Mouse (Mus musculus) layer of hippocampus, adult 2 months (tissue): ENCODE data around the gene Cd40. TPM values are rescaled to one million over a fixed set of nuclear protein-coding genes. Genes with fewer than 3 reads are reported as not detected.
A peak's percentile ranks its signal among the peaks of the same experiment; 100 is the strongest.

ENCODE experiments used
- DNase-seq, 2 experiments: peaks; one replicate each; pipeline ENCODE4 v3.0.0; 2022; ENCODE audit warnings: low spot score in 2 of 2
- H3K27ac ChIP-seq: fragments of 200-600 bp; 2 replicates; pipeline ENCODE4 v1.8.1; 2022
- H3K4me3 ChIP-seq: fragments of 200-600 bp; 2 replicates; pipeline ENCODE4 v1.8.1; 2022; ENCODE audit warnings: mild to moderate bottlenecking
- CTCF ChIP-seq: fragments of 200-600 bp; conservative IDR thresholded peaks from 2 replicates; pipeline ENCODE4 v1.8.1; 2022; ENCODE audit warnings: antibody characterized with exemption, mild to moderate bottlenecking, moderate library complexity
- long read RNA-seq, 2 experiments: library from polyadenylated mRNA; stranded (forward); transcript quantifications; one replicate each; pipeline ENCODE4 v2.0.0; 2021; ENCODE audit warnings: borderline mapping rate in 2 of 2
- total RNA-seq, 2 experiments: library from RNA; stranded (reverse); gene quantifications; 2 replicates each; pipeline ENCODE4 v1.2.3; 2021

The Cd40 gene
- under 1 TPM; 0.33 to 0.91 TPM for total RNA-seq
- long read RNA-seq, experiment 1 = 0 reads
- long read RNA-seq, experiment 2 = 0 reads

DNA sequence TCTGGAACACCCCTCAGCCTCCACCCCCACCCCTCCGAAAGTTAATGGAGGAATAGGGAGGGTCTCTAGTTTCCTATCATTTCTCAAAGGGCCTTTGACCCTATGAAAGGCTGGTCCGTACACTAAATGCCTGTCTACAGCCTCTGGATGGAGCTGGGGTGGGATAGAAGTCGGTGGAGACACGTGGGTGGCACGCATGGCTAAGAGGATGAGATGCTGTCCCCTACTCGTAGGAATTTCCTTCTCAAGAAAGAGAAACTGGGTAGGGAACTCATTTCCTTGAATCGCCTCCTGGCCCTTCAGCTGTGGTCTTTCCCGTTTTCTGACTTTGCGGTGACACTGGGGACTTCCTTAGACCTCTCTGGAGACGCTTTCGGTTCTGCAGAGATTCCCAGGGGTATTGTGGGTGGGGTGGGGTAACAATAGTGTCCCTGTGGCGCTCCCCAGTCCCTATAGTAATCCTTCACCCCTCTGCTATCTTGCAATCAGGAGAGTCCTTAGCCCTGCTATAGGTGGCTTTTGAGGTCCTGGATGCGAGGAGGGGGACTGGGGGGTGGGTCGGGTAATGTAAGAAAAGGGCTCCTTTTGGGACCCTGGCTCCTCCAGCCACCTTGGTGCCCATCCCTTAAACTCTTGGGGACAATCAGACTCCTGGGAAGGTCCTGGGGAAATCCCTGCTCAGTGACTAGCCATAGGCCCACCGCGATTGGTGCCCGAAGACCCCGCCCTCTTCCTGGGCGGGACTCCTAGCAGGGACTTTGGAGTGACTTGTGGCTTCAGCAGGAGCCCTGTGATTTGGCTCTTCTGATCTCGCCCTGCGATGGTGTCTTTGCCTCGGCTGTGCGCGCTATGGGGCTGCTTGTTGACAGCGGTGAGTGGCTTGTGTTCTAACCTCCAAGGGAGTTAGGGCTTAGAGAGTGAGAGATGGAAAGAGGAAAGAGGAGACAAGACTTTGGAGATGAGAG lies at the start of gene Cd40:
TSS of gene Cd40 (plus strand) at position 740 of the 965 bp plus-strand sequence.
- DNase-seq = no peak
- Histone ChIP-seq H3K27ac (no peak within 1 kb of the TSS), H3K4me3 (peak within 1 kb of the TSS; percentile 40)
- no peak for TF ChIP-seq CTCF

DNA sequence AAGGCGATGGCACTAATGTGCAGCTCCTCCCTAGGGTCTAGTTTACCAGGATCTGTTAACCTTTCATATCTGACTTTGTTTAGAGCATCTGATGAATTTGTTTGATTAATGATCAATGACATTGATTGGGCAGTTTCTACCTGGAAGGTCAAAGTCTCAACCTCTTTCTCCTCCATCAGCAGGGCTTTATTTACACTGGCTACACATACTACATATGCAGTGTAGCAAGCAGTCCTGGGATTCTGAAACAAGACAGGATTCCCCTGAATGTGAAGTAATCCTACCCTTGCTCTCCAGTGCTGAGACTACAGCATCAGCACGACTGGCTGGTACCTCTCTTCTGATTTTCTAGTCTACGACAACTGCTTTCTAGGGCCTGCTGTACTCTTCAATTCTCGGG lies 48.6 kb upstream of the Cd40 start:
- DNase-seq = no peak
- Histone ChIP-seq H3K27ac (no peak overlapping the region), H3K4me3 (no peak overlapping the region)
- TF ChIP-seq CTCF = no peak

DNA sequence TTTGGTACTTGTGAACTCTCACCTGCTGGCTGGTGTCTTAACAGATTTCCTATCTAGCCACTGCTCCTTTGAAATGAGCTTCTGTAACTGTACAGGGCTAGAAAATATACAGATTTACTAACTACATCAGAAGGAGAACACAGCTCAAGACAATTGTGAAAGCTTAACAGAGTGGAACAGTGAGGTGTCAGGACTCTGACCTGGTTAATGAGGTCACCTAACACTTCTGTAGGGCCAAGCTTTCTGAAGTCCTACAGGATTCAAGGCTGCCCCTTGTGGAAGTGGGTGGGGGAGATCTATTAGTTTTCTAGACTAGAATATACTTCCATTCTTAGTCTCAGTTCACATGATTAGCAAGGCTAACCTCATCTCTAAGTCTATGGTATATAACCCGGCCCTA lies 47.4 kb upstream of the Cd40 start:
- H3K4me3 ChIP-seq = no peak overlapping the region
- DNase-seq = no peak
- TF ChIP-seq CTCF = no peak
- H3K27ac ChIP-seq = no peak overlapping the region

DNA sequence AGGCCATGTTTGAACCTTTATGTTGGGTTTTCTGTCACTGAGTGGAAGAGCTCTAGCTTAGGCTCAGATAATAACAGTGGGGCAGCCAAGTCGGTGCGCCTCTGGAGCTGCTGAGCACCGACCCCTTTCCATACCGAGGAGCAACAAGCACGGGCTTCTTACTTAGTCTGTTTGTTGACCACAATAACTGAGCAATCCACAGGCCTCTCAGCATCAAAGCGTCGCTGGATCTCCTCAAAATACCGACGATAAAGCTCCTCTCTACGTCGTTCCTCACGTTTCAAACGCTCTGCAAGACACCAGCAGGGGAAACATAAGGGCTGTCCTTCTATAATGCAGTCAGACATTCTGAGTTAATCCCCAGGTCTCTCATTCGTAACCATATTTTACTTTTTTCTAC lies 46.3 kb upstream of the Cd40 start:
- H3K4me3 ChIP-seq = no peak overlapping the region
- DNase-seq = no peak
- no peak overlapping the region for H3K27ac ChIP-seq
- no peak for TF ChIP-seq CTCF

DNA sequence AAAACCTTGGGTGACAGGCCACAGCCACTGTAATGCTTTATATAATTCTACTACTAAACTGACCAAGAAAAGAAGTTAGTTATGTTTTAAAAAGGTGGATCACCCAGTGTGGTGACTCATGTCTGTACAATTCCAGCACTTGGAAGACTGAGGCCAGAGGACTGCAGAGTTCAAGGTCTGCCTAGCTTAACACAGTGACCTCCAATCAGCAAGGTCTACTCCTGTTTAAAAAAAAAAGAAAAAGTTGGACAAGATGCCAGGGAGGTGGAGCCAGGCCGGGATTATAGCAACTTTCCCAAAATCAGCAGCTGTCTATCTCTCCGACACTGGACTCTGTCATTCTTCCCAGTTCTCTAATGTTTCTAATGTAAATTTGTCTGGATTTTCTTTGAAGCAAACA lies 45.8 kb upstream of the Cd40 start:
- H3K27ac ChIP-seq = no peak overlapping the region
- no peak for DNase-seq
- no peak for TF ChIP-seq CTCF
- no peak overlapping the region for H3K4me3 ChIP-seq

DNA sequence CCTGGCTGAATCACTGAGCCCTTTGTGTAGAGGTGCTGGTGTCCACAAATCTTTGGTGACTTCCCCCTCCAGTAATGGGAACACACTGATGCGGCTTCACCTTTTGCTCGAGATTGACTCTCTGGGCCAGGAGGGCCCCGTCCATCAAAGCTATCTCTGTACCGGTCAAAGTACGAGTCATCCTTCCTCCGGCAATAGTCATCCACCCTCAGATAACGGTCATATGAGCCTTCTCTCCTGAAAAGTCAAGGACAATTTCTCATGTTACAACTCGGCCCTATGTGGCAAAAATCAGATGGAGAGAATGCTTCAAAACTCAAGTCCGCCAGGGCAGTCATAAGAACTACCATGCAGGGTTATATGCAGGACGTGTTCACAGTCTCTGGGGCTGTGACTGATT lies 45.1 kb upstream of the Cd40 start:
- TF ChIP-seq CTCF = no peak
- Histone ChIP-seq H3K4me3 (no peak overlapping the region), H3K27ac (no peak overlapping the region)
- no peak for DNase-seq

DNA sequence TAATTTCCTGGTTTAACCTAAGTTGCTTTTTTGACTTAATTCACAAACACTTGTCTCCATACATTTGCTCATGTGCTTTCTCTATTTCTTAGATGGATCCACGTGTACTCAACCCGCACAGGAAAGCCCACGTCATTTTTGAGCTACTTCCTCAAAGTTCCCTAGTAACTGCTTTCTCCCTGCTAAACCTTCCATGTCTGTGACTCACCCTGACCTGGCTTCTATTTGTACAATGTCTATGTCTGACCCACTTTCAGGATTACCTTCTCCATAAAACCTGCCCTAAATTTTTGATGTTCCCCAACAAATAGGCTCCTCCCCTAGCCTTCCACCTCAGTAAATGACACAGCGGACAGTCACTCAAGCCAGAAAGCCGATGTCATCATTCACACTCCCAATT lies 40.5 kb upstream of the Cd40 start:
- no peak overlapping the region for H3K4me3 ChIP-seq
- H3K27ac ChIP-seq = no peak overlapping the region
- TF ChIP-seq CTCF = no peak
- no peak for DNase-seq

DNA sequence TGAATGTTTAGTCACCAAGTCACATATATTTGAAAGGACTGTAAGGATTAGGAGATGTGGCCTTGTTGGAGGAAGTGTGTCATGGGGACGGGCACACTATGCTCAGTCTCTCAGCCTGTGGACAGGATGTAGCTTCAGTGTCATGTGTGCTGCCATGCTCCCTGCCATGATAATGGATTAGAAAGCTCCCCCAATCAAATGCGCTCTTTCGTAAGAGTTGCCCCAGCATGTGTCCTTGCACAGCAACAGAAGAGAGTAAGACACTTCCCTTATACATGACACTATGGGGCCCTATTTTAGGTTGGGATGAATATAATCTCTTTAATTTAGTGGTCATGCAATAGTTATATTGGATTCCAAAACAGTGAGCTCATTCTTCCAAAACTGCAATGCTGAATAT lies 34.9 kb upstream of the Cd40 start:
- H3K4me3 ChIP-seq = no peak overlapping the region
- no peak for TF ChIP-seq CTCF
- DNase-seq = no peak
- H3K27ac ChIP-seq = no peak overlapping the region

DNA sequence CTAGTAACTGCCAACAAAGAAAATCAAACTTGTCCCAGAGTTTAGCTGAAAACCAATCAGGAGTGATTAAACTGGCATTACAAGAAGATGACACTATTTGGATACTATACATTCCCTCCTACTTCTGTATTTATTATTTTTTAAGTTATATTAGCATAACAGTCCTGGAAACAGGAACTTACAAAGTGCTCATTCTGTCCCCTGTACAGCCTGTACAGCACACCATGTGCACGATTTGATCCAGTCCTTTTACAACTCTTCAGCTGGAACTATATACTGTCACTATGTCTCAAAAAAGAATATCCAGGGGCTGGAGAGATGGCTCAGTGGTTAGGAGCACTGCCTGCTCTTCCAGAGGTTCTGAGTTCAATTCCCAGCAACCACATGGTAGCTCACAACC lies 28.3 kb upstream of the Cd40 start:
- no peak for DNase-seq
- TF ChIP-seq CTCF = no peak
- Histone ChIP-seq H3K27ac (no peak overlapping the region), H3K4me3 (no peak overlapping the region)

DNA sequence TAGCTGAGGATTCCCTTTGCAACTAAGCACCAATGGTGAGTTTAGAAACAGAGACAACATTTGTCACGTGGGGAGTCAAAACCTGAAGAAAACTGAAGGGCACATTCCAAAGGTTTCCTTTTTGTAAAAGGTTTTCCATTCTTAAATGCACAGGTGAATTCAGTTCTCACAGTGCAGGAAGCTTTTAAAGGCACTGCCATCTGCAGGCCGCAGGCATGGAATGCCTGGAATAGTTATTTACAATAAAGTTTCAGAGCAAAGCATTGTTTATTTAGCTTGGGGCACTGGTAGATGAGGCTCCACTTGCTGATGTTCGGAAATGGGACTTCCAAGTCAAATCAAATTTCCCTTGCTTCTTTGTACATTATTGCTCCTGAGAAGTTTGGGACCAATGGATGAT lies 22.9 kb upstream of the Cd40 start:
- DNase-seq = no peak
- peak overlapping the region; percentile 13; the same call in 1 of the 2 replicates for H3K4me3 ChIP-seq
- peak; percentile 71 for TF ChIP-seq CTCF
- no peak overlapping the region for H3K27ac ChIP-seq

DNA sequence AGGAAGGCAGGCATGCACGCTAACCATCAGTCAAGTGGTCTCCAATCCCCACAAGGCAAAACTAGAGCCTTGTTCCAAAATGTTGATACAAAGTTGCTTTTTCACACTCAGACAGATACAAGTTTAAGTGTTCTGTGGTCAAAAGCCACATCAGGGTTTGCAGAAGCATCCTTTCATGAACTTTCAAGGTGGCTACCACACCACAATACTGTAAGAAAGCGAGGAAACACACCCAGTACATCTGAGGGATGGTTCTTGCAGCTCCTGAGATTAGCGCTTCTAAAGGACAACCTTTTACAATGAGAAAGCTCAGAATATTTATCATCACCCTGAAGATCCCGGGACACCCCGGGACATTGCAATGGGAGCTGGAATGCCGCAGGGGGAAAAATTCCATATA lies 22.1 kb upstream of the Cd40 start:
- peak overlapping the region; percentile 95; the same call in 1 of the 2 replicates for H3K27ac ChIP-seq
- peak overlapping the region; percentile 71 for H3K4me3 ChIP-seq
- TF ChIP-seq CTCF = no peak
- DNase-seq = no peak

DNA sequence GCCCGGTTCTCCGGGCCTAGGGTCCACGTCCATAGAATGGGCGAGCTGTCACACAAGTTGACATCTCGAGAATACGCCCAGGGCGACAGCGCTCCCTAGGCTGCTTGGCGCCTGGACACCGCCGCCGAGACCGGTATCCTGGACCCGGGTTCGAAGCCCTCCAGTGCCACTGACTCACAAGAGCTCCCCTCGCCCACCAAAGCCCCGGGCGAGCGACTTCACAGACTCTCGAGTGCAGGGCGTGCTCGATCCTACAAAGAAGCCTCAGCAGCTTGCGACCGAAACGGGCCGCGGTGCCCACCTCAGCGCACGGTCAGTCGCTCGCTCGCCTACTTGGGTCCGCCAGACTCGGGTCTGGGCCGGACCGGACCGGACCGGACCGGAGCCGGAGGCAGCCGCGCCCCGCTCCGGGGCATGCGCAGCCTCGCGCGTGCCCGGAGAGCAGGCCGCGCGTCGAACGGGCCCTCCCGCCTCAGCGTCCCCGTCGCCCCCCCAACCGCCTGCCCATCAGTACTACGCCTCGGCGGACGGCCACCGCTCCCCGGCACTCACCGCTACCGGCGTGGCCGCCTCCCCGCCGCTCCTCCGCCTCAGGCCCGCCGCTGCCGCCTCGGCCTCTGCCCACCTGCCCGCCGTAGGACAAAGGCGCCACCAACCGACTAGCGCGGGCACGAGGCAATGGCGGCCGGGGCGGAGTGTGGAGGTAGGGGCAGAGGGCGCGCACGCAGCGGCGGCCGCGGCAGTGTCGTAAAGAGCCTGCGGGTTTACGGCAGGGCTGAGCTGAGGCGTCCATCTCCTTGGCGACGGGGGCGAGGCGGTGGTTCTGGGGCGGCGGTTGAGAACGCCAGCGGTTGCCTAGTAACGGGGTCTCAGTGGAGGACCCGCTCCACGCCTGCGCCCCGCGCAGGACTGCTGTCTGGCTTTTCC lies 21.0 kb upstream of the Cd40 start, which contains the start of gene Ncoa5:
TSS of gene Ncoa5 (minus strand) at position 737 of the 927 bp plus-strand sequence.
- no peak for TF ChIP-seq CTCF
- Histone ChIP-seq H3K4me3 (peak within 1 kb of the TSS; percentile 71), H3K27ac (peak within 1 kb of the TSS; percentile 95)
- DNase-seq = peak; percentile 98

DNA sequence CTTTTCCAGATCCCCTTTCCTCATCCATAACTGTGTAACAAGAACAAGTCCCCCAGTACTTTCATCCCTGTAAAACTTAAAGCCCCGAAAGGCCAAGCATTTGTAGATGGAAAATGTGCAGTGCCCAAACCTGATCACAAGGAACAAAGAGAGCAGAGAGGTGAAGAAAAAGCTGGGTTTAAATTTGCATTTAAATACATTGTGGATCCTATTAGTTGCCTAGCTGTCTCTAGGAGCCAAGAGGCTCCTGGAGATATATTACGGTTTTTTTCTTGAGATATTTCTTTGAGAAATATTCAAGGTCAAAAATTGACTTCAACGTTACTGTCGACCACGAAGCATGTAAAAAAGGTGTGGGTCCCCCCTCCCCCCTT lies 20.4 kb upstream of the Cd40 start:
- peak overlapping the region; percentile 95 for H3K27ac ChIP-seq
- peak overlapping the region; percentile 71 for H3K4me3 ChIP-seq
- no peak for DNase-seq
- TF ChIP-seq CTCF = no peak
